Mouse (Mus musculus) kidney, adult 2 months (tissue): ENCODE measurements around the gene Igdcc3. TPM values are rescaled to one million over a fixed set of nuclear protein-coding genes. Genes with fewer than 3 reads are reported as not detected.
A peak's percentile ranks its signal among the peaks of the same experiment; 100 is the strongest.

Experiments
- DNase-seq: peaks from one replicate; pipeline ENCODE4 v3.0.0; 2021
- H3K27ac ChIP-seq: fragments of 200-500 bp; 2 replicates; pipeline ENCODE4 v1.5.1; 2012; ENCODE audit warnings: low read depth, low read length, control low read depth, inconsistent platforms; ENCODE audit not compliant: insufficient read depth
- H3K27me3 ChIP-seq: fragments of 200-500 bp; replicated peaks from 2 replicates; pipeline ENCODE4 v1.6.1; 2012; ENCODE audit warnings: mild to moderate bottlenecking, moderate library complexity, low read length, inconsistent platforms; ENCODE audit not compliant: control insufficient read depth, insufficient read depth
- H3K36me3 ChIP-seq: fragments of 200-500 bp; 2 replicates; pipeline ENCODE4 v1.6.1; 2012; ENCODE audit warnings: mild to moderate bottlenecking, moderate library complexity, low read length, inconsistent platforms; ENCODE audit not compliant: control insufficient read depth, insufficient read depth
- H3K4me1 ChIP-seq: fragments of 200-500 bp; 2 replicates; pipeline ENCODE4 v1.6.1; 2011; ENCODE audit warnings: low read length; ENCODE audit not compliant: control insufficient read depth, insufficient read depth
- H3K4me3 ChIP-seq: fragments of 200-500 bp; 2 replicates; pipeline ENCODE4 v1.5.1; 2011; ENCODE audit warnings: mild to moderate bottlenecking, low read depth, low read length, control low read depth; ENCODE audit not compliant: insufficient read depth
- CTCF ChIP-seq: fragments of 200-500 bp; conservative IDR thresholded peaks from 2 replicates; pipeline ENCODE4 v1.5.1; 2011; ENCODE audit warnings: low read depth, mild to moderate bottlenecking, control low read depth, low read length, moderate library complexity, mixed read lengths; ENCODE audit not compliant: insufficient read depth, insufficient read length
- POLR2A ChIP-seq: fragments of 200-500 bp; IDR thresholded peaks from one replicate; pipeline ENCODE4 v1.6.1; 2011; ENCODE audit warnings: low read depth, low read length, control low read depth
- WGBS: fragments of 180-500 bp; shearing (Covaris S2); methylation state at CpG from one replicate; pipeline ENCODE4 v1.1.7; 2018; 5-methylcytosine and 5-hydroxymethylcytosine counted together
- polyA plus RNA-seq: library from polyadenylated mRNA; depleted of rRNA; stranded (reverse); fragments of >200 nt; gene quantifications from 2 replicates; pipeline ENCODE4 v1.2.3, GENCODE M21; 2012

Gene Igdcc3
- polyA plus RNA-seq, 1 experiment, result 0.72 TPM

- TF ChIP-seq POLR2A (no peak), CTCF (peak; percentile 86)
- no peaks in the 10 kb centered on the region for H3K4me1 ChIP-seq
- no peak overlapping the region for H3K4me3 ChIP-seq
- H3K36me3 ChIP-seq, result no peaks in the 10 kb centered on the region
- peak; percentile 64 for DNase-seq
- WGBS, result 13% methylated on average over 3 of the region's 3 CpGs
- H3K27ac ChIP-seq, result no peak overlapping the region
- no peaks in the 10 kb centered on the region; the same call in 1 of the 2 replicates for H3K27me3 ChIP-seq
Observed at GRCm38 (mm10) chr9:65120935-65121334, 20.1 kb upstream of the Igdcc3 start.

- H3K4me1 ChIP-seq, result no peaks in the 10 kb centered on the region
- H3K36me3 ChIP-seq, result no peaks in the 10 kb centered on the region
- no peak overlapping the region for H3K27ac ChIP-seq
- whole genome bisulfite sequencing, result 27% methylated on average over 18 of the region's 18 CpGs
- H3K4me3 ChIP-seq, result no peak overlapping the region
- H3K27me3 ChIP-seq, result no peaks in the 10 kb centered on the region; the same call in 1 of the 2 replicates
- DNase-seq, result no peak
- TF ChIP-seq POLR2A (no peak), CTCF (no peak)
Observed at GRCm38 (mm10) chr9:65122545-65122944, 18.4 kb upstream of the Igdcc3 start.

DNA sequence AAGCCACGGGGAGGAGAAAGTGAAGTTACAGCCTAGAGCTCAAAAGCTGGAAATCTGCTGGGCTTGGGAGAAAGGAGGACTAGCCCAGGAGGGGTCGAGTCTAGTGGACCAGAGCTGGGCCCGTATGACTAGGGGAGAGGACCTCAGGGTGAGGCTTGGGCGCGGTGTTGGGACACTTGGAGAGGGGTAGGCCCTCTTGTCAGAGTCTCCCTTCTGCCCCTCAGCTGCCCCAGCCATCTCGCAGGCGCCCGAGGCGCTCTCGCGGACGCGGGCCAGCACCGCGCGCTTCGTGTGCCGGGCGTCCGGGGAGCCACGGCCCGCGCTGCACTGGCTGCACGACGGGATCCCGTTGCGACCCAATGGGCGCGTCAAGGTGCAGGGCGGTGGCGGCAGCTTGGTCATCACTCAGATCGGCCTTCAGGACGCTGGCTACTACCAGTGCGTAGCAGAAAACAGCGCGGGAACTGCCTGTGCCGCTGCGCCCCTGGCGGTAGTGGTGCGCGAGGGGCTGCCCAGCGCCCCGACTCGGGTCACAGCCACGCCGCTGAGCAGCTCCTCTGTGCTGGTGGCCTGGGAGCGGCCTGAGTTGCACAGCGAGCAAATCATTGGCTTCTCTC, 17.3 kb upstream of the Igdcc3 start:
- H3K4me1 ChIP-seq, result no peaks in the 10 kb centered on the region
- H3K27ac ChIP-seq, result no peak overlapping the region
- H3K27me3 ChIP-seq, result no peaks in the 10 kb centered on the region; the same call in 1 of the 2 replicates
- DNase-seq, result peak; percentile 43
- 6% methylated on average over 48 of the region's 48 CpGs for WGBS
- TF ChIP-seq CTCF (no peak; the same call in 1 of the 2 replicates), POLR2A (no peak)
- no peaks in the 10 kb centered on the region for H3K36me3 ChIP-seq
- H3K4me3 ChIP-seq, result peak overlapping the region; percentile 21; the same call in 1 of the 2 replicates

DNA sequence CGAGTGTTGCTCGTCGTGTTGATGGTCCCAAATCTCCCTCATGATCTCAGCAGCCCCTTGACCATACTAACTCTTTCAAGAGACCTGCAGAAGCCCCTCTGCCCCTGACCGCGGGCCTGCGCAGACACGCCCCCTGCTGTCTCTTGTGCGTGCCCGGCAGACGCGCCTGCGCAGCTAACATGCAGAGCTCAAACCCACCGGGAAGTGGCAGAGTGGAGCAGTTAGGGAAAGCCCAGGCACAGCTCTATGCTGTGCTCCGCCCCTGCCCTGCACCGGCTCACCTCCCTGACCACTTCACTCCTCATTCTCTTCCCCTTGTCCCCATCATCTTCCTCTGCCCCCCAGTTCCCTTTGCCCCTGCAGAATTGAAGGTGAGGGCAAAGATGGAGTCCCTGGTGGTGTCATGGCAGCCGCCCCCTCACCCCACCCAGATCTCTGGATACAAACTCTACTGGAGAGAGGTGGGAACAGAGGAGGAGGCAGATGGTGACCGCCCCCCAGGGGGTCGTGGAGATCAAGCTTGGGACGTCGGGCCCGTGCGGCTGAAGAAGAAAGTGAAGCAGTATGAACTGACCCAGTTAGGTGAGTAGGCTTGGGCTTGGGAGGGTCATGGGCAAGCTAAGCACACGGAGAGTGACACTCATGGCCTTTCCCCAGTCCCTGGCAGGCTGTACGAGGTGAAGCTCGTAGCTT, 12.7 kb upstream of the Igdcc3 start:
- Histone ChIP-seq H3K27ac (no peak overlapping the region), H3K4me3 (no peak overlapping the region), H3K36me3 (no peaks in the 10 kb centered on the region), H3K27me3 (no peaks in the 10 kb centered on the region; the same call in 1 of the 2 replicates), H3K4me1 (no peaks in the 10 kb centered on the region)
- 21% methylated on average over 25 of the region's 25 CpGs for WGBS
- TF ChIP-seq CTCF, result no peak; the same call in 1 of the 2 replicates
- TF ChIP-seq POLR2A, result no peak
- peak; percentile 30 for DNase-seq

DNA sequence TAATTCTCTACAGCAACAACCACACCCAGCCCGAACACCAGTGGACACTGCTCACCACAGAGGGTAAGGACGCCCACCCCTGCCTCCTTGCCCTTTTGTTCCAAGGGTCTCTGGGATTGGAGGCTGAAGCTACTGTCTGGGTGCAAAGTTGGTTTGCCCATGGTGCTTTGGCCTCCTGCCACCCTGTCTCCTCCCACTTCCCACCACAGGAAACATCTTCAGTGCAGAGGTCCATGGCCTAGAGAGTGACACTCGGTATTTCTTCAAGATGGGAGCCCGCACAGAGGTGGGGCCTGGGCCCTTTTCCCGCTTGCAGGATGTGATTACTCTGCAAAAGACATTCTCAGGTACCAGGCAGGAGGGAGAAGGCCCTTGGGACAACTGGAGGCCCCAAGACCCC, 9.3 kb upstream of the Igdcc3 start:
- TF ChIP-seq POLR2A, result no peak
- TF ChIP-seq CTCF, result no peak
- no peak for DNase-seq
- no peaks in the 10 kb centered on the region for H3K27me3 ChIP-seq
- H3K4me3 ChIP-seq, result no peak overlapping the region
- H3K4me1 ChIP-seq, result no peaks in the 10 kb centered on the region
- 74% methylated on average over 5 of the region's 5 CpGs for WGBS
- no peaks in the 10 kb centered on the region for H3K36me3 ChIP-seq
- H3K27ac ChIP-seq, result no peak overlapping the region

DNA sequence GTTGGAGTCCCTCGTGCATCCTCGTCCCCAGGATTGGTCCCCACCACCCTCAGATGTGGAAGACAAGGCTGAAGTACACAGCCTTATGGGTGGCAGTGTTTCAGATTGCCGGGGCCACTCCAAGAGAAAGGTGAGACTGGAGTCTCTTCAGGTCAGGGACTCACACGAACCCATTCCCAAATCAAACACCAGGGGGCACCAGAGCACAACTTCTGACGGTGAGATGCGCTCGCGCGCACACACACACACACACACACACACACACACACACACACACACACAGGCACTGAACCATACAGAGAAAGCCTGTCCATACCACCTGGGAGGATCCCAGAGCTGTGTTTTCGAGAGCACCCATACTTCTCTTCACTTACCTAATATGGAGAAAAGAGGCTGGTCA, 7.2 kb upstream of the Igdcc3 start:
- H3K4me1 ChIP-seq, result no peaks in the 10 kb centered on the region
- 1% methylated on average over 10 of the region's 10 CpGs for whole genome bisulfite sequencing

GRCm38 (mm10) chr9:65135126-65135525, 5.9 kb upstream of the Igdcc3 start:
- no peak overlapping the region for H3K4me3 ChIP-seq
- no peak overlapping the region for H3K27ac ChIP-seq
- no peak for DNase-seq
- no peaks in the 10 kb centered on the region for H3K36me3 ChIP-seq
- TF ChIP-seq POLR2A (no peak), CTCF (no peak)
- H3K4me1 ChIP-seq, result no peaks in the 10 kb centered on the region
- H3K27me3 ChIP-seq, result no peaks in the 10 kb centered on the region
- 83% methylated on average over 4 of the region's 4 CpGs for WGBS

More for the DNA sequence above, 7.2 kb upstream of the Igdcc3 start:
- Histone ChIP-seq H3K36me3 (no peaks in the 10 kb centered on the region), H3K27ac (no peak overlapping the region), H3K4me3 (no peak overlapping the region), H3K27me3 (no peaks in the 10 kb centered on the region)
- TF ChIP-seq CTCF (peak; percentile 87), POLR2A (no peak)
- peak; percentile 80 for DNase-seq
